Mouse (Mus musculus) forebrain, embryonic 11.5 days (tissue): ENCODE results near the gene Gm45140. TPM values are rescaled to one million over a fixed set of nuclear protein-coding genes. Genes with fewer than 3 reads are reported as not detected.
A peak's percentile ranks its signal among the peaks of the same experiment; 100 is the strongest.

Source experiments
- ATAC-seq: fragments of 200-750 bp; cut with Nextera tagmentation; replicated peaks from 2 replicates; pipeline ENCODE4 v1.8.0; 2017; ENCODE audit warnings: moderate TSS enrichment; ENCODE audit not compliant: low FRiP score
- DNase-seq: peaks from one replicate; pipeline ENCODE4 v3.0.0-alpha.2; 2017; ENCODE audit warnings: low spot score
- H3K27ac ChIP-seq: fragments of 300-500 bp; sonication (generic); 2 replicates; pipeline ENCODE4 v1.5.1; 2014; ENCODE audit warnings: low read depth, low read length
- H3K27me3 ChIP-seq: fragments of 300-500 bp; sonication (generic); 2 replicates; pipeline ENCODE4 v1.6.1; 2014; ENCODE audit warnings: mild to moderate bottlenecking, low read length, mixed read lengths; ENCODE audit not compliant: control insufficient read depth, insufficient read depth
- H3K36me3 ChIP-seq: fragments of 300-500 bp; sonication (generic); 2 replicates; pipeline ENCODE4 v1.6.1; 2014; ENCODE audit warnings: mild to moderate bottlenecking, low read length, moderate library complexity, mixed read lengths; ENCODE audit not compliant: control insufficient read depth, insufficient read depth
- H3K4me1 ChIP-seq: fragments of 300-500 bp; sonication (generic); replicated peaks from 2 replicates; pipeline ENCODE4 v1.6.1; 2014; ENCODE audit warnings: low read length, mixed read lengths; ENCODE audit not compliant: control insufficient read depth, insufficient read depth
- H3K4me2 ChIP-seq: fragments of 300-500 bp; sonication (generic); 2 replicates; pipeline ENCODE4 v1.6.1; 2014; ENCODE audit warnings: low read depth, mild to moderate bottlenecking, low read length, moderate library complexity, mixed read lengths; ENCODE audit not compliant: severe bottlenecking
- H3K4me3 ChIP-seq: fragments of 300-500 bp; sonication (generic); 2 replicates; pipeline ENCODE4 v1.5.1; 2014; ENCODE audit warnings: low read depth, low read length
- H3K9ac ChIP-seq: fragments of 300-500 bp; sonication (generic); 2 replicates; pipeline ENCODE4 v1.6.1; 2014; ENCODE audit warnings: low read length
- H3K9me3 ChIP-seq: fragments of 300-500 bp; sonication (generic); 2 replicates; pipeline ENCODE4 v1.6.1; 2016; ENCODE audit warnings: low read length, mixed read lengths; ENCODE audit not compliant: control insufficient read depth
- WGBS: fragments of 180-500 bp; shearing (Covaris S2); extraction: QIAGEN DNeasy Blood & Tissue Kit; methylation state at CpG from one replicate; pipeline ENCODE4 v1.1.7; 2014; 5-methylcytosine and 5-hydroxymethylcytosine counted together
- polyA plus RNA-seq: library from polyadenylated mRNA; unstranded; fragments of >200 nt; fragmentation: Nextera tagmentation; extraction: Ambion mirVana; gene quantifications from 2 replicates; pipeline ENCODE4 v1.2.1, GENCODE M21; 2014

Gm45140 gene
- polyA plus RNA-seq: 2.7 and 5.0 TPM in 2 replicates

DNA sequence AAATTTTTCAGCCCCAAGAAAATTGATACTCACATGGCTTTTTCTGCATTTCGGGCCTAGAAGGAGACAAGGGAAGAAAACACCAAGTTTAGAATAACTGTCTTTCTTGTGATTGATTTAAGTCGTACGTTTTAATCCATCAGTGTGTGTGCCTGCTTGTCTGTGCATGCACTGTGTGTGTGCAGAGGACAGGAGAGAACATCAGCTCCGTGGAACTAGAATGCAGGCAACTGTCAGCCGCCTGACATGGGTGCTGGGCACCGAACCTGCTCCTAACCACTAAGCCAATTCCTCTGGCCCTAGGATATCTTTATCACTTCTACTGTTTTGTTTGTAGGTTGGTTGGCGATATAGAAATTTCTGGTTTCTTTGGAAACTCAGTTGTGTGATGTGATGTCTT, at the start of gene Gm45140:
TSS of gene Gm45140 (minus strand) at position 101 of the 400 bp plus-strand sequence.
- no peaks in the 10 kb centered on the region for H3K27me3 ChIP-seq
- no peak within 1 kb of the TSS for H3K4me3 ChIP-seq
- DNase-seq (no peak), ATAC-seq (no peak)
- no peak within 1 kb of the TSS for H3K27ac ChIP-seq
- 93% methylated on average over 7 of the region's 7 CpGs for WGBS
- no peak within 1 kb of the TSS for H3K4me2 ChIP-seq
- no peaks in the 10 kb centered on the region for H3K4me1 ChIP-seq
- no peaks in the 10 kb centered on the region; the same call in 1 of the 2 replicates for H3K36me3 ChIP-seq
- H3K9ac ChIP-seq: no peak within 1 kb of the TSS
- no peaks in the 10 kb centered on the region for H3K9me3 ChIP-seq

DNA sequence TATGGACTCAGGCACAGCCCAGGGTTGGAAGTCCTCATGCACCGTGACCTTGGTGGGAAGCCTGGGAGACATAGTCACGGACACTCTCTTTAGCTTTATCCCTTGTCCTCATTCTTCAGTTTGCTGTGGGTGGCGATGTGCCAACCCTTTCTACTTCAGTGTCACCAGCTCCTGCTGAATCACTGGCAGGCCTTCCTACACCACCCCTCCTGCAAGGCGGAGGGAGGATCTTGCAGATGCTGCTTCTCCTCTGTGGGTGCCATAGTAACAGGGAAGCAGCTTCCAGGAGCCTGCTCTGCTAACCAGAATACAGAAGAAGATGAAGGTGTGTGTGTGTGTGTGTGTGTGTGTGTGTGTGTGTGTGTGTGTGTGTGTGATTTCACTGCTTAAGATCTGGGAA, 47.2 kb upstream of the Gm45140 start:
- no peaks in the 10 kb centered on the region for H3K9me3 ChIP-seq
- DNase-seq: peak; percentile 39
- no peaks in the 10 kb centered on the region for H3K36me3 ChIP-seq

DNA sequence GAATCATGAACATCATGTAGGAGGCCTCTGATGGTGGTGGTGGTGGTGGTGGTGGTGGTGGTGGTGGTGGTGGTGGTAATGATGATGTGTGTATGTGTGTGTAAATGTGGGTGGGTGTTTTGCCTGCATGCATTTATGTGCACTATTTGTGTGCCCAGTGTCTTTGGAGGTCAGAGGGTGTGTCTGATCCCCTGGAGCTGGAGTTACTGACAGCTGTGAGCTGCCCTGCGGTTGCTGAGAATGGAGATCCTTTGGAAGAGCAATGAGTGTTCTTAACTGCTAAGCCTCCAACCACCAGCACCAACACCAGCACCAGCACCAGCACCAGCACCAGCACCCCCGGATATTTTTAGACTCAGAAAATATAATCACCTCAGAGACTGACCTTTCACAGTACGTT, 46.6 kb upstream of the Gm45140 start:
- WGBS: 77% methylated on average over 3 of the region's 3 CpGs
- no peak overlapping the region for H3K4me3 ChIP-seq
- ATAC-seq (no peak), DNase-seq (no peak)
- H3K9ac ChIP-seq: no peak overlapping the region
- H3K9me3 ChIP-seq: no peaks in the 10 kb centered on the region
- no peak overlapping the region for H3K4me2 ChIP-seq
- H3K36me3 ChIP-seq: no peaks in the 10 kb centered on the region
- no peaks in the 10 kb centered on the region for H3K27me3 ChIP-seq
- no peaks in the 10 kb centered on the region for H3K4me1 ChIP-seq
- no peak overlapping the region for H3K27ac ChIP-seq

More for the DNA sequence above, 47.2 kb upstream of the Gm45140 start:
- no peaks in the 10 kb centered on the region for H3K4me1 ChIP-seq
- ATAC-seq: no peak
- H3K4me2 ChIP-seq: no peak overlapping the region
- no peak overlapping the region for H3K4me3 ChIP-seq
- H3K27me3 ChIP-seq: no peaks in the 10 kb centered on the region
- H3K9ac ChIP-seq: no peak overlapping the region
- WGBS: 65% methylated on average over 4 of the region's 4 CpGs
- H3K27ac ChIP-seq: no peak overlapping the region

DNA sequence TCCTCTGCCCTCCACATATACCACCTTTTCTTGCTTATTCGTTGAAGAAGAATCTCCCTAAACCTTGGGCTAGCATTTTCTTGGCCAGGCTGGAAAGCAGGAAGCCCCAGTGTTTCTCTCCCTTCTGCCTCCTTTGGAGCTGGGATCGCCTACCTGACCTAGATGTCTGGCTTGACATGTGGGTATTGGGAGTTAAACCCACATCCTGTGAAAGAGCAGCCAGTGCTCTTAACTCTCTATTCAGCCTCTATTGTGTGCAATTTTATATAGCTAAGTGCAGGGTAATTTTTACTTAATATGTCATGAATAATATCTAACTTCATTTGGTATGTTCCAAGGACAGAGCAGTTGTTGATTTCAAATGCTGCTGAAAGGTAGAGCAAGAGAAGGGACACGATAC, 44.0 kb upstream of the Gm45140 start:
- H3K36me3 ChIP-seq: no peaks in the 10 kb centered on the region
- no peak overlapping the region for H3K4me2 ChIP-seq
- no peak for ATAC-seq
- H3K27me3 ChIP-seq: no peaks in the 10 kb centered on the region
- no peaks in the 10 kb centered on the region for H3K4me1 ChIP-seq
- H3K9ac ChIP-seq: no peak overlapping the region
- no peaks in the 10 kb centered on the region for H3K9me3 ChIP-seq
- WGBS: 81% methylated on average over 3 of the region's 3 CpGs
- DNase-seq: peak; percentile 11
- H3K4me3 ChIP-seq: no peak overlapping the region
- no peak overlapping the region for H3K27ac ChIP-seq

DNA sequence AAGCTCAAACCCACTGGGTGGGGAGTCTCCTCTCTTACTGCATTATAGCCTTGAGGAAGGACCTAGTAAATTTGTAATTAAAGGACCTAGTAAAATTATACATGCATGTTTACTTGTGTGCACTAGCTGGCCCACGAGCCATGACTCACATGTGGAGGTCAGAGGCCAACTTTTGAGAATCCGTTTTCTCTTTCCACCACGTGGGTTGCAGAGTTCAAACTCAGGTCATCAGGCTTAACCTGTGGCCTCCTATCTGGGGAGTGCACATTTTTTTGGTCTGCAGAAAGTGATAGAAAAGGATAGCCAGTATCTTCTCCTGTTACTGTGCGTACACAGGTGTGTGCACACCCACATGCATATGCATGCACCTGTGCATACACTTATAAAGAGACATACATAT, 43.4 kb upstream of the Gm45140 start:
- Histone ChIP-seq H3K27me3 (no peaks in the 10 kb centered on the region), H3K4me3 (no peak overlapping the region), H3K36me3 (no peaks in the 10 kb centered on the region), H3K4me2 (no peak overlapping the region), H3K9ac (no peak overlapping the region), H3K4me1 (no peaks in the 10 kb centered on the region), H3K27ac (no peak overlapping the region), H3K9me3 (no peaks in the 10 kb centered on the region)
- DNase-seq (peak; percentile 8), ATAC-seq (no peak)
- 64% methylated on average over 4 of the region's 4 CpGs for WGBS

DNA sequence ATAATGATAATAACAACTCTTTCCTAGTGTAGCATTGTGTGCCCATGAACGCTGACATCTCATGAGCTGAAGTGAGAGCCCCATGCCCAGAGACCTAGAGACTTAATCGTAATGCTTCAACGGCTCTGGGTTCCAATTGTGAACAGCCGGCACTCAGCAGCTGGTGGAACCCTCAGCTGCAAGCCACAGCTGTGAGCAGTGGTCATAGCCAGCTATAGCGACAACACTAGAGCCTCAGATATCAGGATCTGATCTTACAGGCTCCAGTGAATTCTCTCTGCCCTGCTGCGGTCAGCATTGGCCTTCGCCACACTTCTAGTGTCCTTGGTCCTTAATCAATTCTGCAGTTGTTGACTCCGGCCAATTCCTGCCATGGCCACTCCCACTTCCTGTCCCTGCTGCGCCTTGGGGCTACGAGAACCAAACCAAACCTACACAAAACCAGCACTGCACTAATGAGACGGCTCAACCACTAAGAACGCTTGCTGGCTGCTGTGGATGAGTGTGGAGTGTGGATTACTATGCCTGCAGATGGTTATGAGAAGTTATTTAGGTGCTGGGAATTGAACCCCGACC, 40.6 kb upstream of the Gm45140 start:
- DNase-seq (peak; percentile 46), ATAC-seq (no peak)
- Histone ChIP-seq H3K27ac (no peak overlapping the region), H3K9me3 (no peaks in the 10 kb centered on the region), H3K36me3 (no peaks in the 10 kb centered on the region), H3K27me3 (no peaks in the 10 kb centered on the region), H3K9ac (no peak overlapping the region), H3K4me1 (no peaks in the 10 kb centered on the region), H3K4me2 (no peak overlapping the region), H3K4me3 (no peak overlapping the region)
- 74% methylated on average over 13 of the region's 13 CpGs for WGBS

DNA sequence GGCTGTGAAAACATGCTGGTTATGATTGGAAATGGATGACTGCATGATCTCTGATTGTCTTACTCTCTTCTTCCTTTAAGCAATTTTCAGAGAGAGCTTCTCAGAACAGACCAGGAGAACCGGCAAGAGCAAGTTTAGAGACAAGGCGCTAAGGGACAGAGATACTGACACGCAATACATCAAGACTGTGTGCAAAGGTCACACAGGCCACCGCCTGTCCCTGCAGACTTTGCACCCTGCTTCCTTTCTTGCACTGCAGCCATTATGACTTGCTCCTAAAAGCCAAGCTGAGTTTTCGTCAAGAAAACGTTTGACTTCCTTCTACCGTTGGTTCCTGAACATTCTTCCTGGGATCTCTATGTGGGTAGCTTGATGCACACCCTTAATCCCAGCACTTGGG, 40.0 kb upstream of the Gm45140 start:
- H3K27ac ChIP-seq: no peak overlapping the region
- ATAC-seq: no peak

DNA sequence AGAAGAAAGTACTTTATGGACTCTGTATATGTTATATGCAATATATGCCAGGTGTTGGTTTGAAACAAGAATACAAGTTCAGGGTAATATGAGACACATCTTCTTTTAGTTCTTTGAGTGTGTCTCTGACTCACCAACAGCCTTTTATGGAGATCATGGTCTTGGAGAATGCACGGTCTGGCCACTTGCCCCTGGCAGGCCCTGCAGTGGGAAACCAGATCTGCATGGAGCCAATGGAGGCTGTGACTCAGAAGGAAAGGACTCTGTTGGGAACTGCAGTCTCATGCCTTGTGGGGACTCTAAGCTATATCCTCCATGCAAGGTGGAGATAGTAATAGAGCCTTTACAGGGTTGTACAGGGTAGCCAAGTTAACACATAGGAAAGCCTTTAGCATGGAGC, 39.5 kb upstream of the Gm45140 start:
- Histone ChIP-seq H3K27me3 (no peaks in the 10 kb centered on the region), H3K4me2 (no peak overlapping the region), H3K9ac (no peak overlapping the region), H3K4me3 (no peak overlapping the region), H3K36me3 (no peaks in the 10 kb centered on the region), H3K9me3 (no peaks in the 10 kb centered on the region), H3K27ac (no peak overlapping the region), H3K4me1 (no peaks in the 10 kb centered on the region)
- no peak for ATAC-seq
- WGBS: 90% methylated on average over 1 of the region's 1 CpGs
- peak; percentile 28 for DNase-seq

More for the DNA sequence above, 40.0 kb upstream of the Gm45140 start:
- Histone ChIP-seq H3K9me3 (no peaks in the 10 kb centered on the region), H3K36me3 (no peaks in the 10 kb centered on the region), H3K4me3 (no peak overlapping the region), H3K4me2 (no peak overlapping the region), H3K4me1 (no peaks in the 10 kb centered on the region), H3K9ac (no peak overlapping the region), H3K27me3 (no peaks in the 10 kb centered on the region)
- peak; percentile 30 for DNase-seq
- 92% methylated on average over 7 of the region's 7 CpGs for WGBS

DNA sequence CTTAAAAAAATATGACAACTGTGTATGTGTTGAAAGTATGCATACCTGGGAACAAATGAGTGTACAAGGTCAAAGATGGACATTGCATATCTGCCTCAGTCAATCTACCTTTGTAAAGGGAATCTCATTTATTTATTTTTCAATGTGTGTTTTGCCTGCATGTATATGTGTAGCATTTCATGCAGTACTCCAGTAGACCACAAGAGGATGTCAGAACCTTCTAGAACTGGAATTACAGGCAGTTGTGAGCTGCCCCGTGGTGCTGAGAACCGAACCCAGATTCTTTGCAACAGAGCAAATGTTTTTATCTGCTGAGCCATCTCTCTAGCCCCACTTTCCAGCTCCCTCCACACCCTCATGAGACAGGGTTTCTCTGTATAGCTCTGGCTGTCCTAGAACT, 38.4 kb upstream of the Gm45140 start:
- H3K4me3 ChIP-seq: no peak overlapping the region
- no peaks in the 10 kb centered on the region for H3K27me3 ChIP-seq
- H3K9ac ChIP-seq: no peak overlapping the region
- H3K4me1 ChIP-seq: no peaks in the 10 kb centered on the region
- no peak for DNase-seq
- no peak overlapping the region for H3K27ac ChIP-seq
- 89% methylated on average over 2 of the region's 2 CpGs for WGBS
- H3K4me2 ChIP-seq: no peak overlapping the region
- no peaks in the 10 kb centered on the region for H3K9me3 ChIP-seq
- no peaks in the 10 kb centered on the region for H3K36me3 ChIP-seq
- ATAC-seq: no peak
